Mouse (Mus musculus): ENCODE data around the gene Zic1. TPM values are rescaled to one million over a fixed set of nuclear protein-coding genes. Genes with fewer than 3 reads are reported as not detected.

Zic1 gene
- polyA plus RNA-seq, 1 experiment = 1.6 TPM

- Histone ChIP-seq H3K4me1 (ENCODE audit: control insufficient read depth, insufficient read depth, low read length) (no peaks in the 10 kb centered on the region; the same call in 1 of the 2 replicates), H3K4me3 (replicated peaks; ENCODE audit: extremely low read depth, low read depth, low read length) (no peak overlapping the region)
- no peak for DNase-seq
- 7% methylated on average over 26 of the region's 26 CpGs for WGBS
- no peak for TF ChIP-seq CTCF (IDR thresholded peaks at IDR 0.05; ENCODE audit: insufficient read depth, low read length)
- no peak for TF ChIP-seq POLR2A (IDR thresholded peaks at IDR 0.05; ENCODE audit: borderline replicate concordance, extremely low read depth, low read depth, low read length)
These were observed 3.8 kb upstream of the Zic1 start for GRCm38 (mm10) chr9:91369293-91369991.

- Histone ChIP-seq H3K4me3 (replicated peaks; ENCODE audit: extremely low read depth, low read depth, low read length) (no peak overlapping the region), H3K4me1 (ENCODE audit: control insufficient read depth, insufficient read depth, low read length) (no peaks in the 10 kb centered on the region; the same call in 1 of the 2 replicates)
- WGBS = 11% methylated on average over 13 of the region's 13 CpGs
- TF ChIP-seq CTCF (IDR thresholded peaks at IDR 0.05; ENCODE audit: insufficient read depth, low read length) (no peak), POLR2A (IDR thresholded peaks at IDR 0.05; ENCODE audit: borderline replicate concordance, extremely low read depth, low read depth, low read length) (no peak)
- no peak for DNase-seq
These were observed 3.3 kb upstream of the Zic1 start for GRCm38 (mm10) chr9:91368946-91369292.

GRCm38 (mm10) chr9:91368150-91368549, 2.5 kb upstream of the Zic1 start:
- Histone ChIP-seq H3K4me3 (replicated peaks; ENCODE audit: extremely low read depth, low read depth, low read length) (no peak overlapping the region), H3K4me1 (ENCODE audit: control insufficient read depth, insufficient read depth, low read length) (no peaks in the 10 kb centered on the region; the same call in 1 of the 2 replicates)
- DNase-seq = no peak
- TF ChIP-seq CTCF (IDR thresholded peaks at IDR 0.05; ENCODE audit: insufficient read depth, low read length) (no peak), POLR2A (IDR thresholded peaks at IDR 0.05; ENCODE audit: borderline replicate concordance, extremely low read depth, low read depth, low read length) (no peak)
- WGBS = 5% methylated on average over 3 of the region's 3 CpGs

GRCm38 (mm10) chr9:91366999-91367811, 1.6 kb upstream of the Zic1 start:
- no peak for TF ChIP-seq CTCF (IDR thresholded peaks at IDR 0.05; ENCODE audit: insufficient read depth, low read length)
- no peak overlapping the region for H3K4me3 ChIP-seq (replicated peaks; ENCODE audit: extremely low read depth, low read depth, low read length)
- DNase-seq = no peak
- 7% methylated on average over 30 of the region's 30 CpGs for WGBS
- peaks cover 3% of the 10 kb centered on the region for H3K4me1 ChIP-seq (ENCODE audit: control insufficient read depth, insufficient read depth, low read length)

- Histone ChIP-seq H3K4me3 (replicated peaks; ENCODE audit: extremely low read depth, low read depth, low read length) (no peak overlapping the region), H3K4me1 (ENCODE audit: control insufficient read depth, insufficient read depth, low read length) (peaks cover 3% of the 10 kb centered on the region)
- TF ChIP-seq POLR2A (IDR thresholded peaks at IDR 0.05; ENCODE audit: borderline replicate concordance, extremely low read depth, low read depth, low read length) = no peak
- TF ChIP-seq CTCF (IDR thresholded peaks at IDR 0.05; ENCODE audit: insufficient read depth, low read length) = no peak
- WGBS = 3% methylated on average over 18 of the region's 18 CpGs
- no peak for DNase-seq
These were observed 802 bp upstream of the Zic1 start for GRCm38 (mm10) chr9:91366226-91366998.

GRCm38 (mm10) chr9:91364971-91365501, 574 bp downstream of the Zic1 start:
- no peak for TF ChIP-seq POLR2A (IDR thresholded peaks at IDR 0.05; ENCODE audit: borderline replicate concordance, extremely low read depth, low read depth, low read length)
- 1% methylated on average over 41 of the region's 42 CpGs for WGBS
- Histone ChIP-seq H3K4me3 (replicated peaks; ENCODE audit: extremely low read depth, low read depth, low read length) (no peak overlapping the region), H3K4me1 (ENCODE audit: control insufficient read depth, insufficient read depth, low read length) (peaks cover 3% of the 10 kb centered on the region)
- no peak for DNase-seq

GRCm38 (mm10) chr9:91364127-91364970, 1.3 kb downstream of the Zic1 start:
- no peak for DNase-seq
- Histone ChIP-seq H3K4me1 (ENCODE audit: control insufficient read depth, insufficient read depth, low read length) (peaks cover 3% of the 10 kb centered on the region), H3K4me3 (replicated peaks; ENCODE audit: extremely low read depth, low read depth, low read length) (peak overlapping the region; percentile 26)
- WGBS = 2% methylated on average over 77 of the region's 77 CpGs
- TF ChIP-seq CTCF (IDR thresholded peaks at IDR 0.05; ENCODE audit: insufficient read depth, low read length) = no peak
- TF ChIP-seq POLR2A (IDR thresholded peaks at IDR 0.05; ENCODE audit: borderline replicate concordance, extremely low read depth, low read depth, low read length) = no peak

- 7% methylated on average over 7 of the region's 7 CpGs for WGBS
- H3K4me1 ChIP-seq (ENCODE audit: control insufficient read depth, insufficient read depth, low read length) = peaks cover 3% of the 10 kb centered on the region
- H3K4me3 ChIP-seq (replicated peaks; ENCODE audit: extremely low read depth, low read depth, low read length) = no peak overlapping the region
- TF ChIP-seq POLR2A (IDR thresholded peaks at IDR 0.05; ENCODE audit: borderline replicate concordance, extremely low read depth, low read depth, low read length) (no peak), CTCF (IDR thresholded peaks at IDR 0.05; ENCODE audit: insufficient read depth, low read length) (no peak)
- DNase-seq = no peak
These were observed 1.8 kb downstream of the Zic1 start for GRCm38 (mm10) chr9:91363814-91364126.
